Mouse (Mus musculus) layer of hippocampus, postnatal 14 days (tissue): ENCODE results near the gene Gtf3c5. TPM values are rescaled to one million over a fixed set of nuclear protein-coding genes. Genes with fewer than 3 reads are reported as not detected.

ENCODE experiments used
- DNase-seq, 2 experiments: peaks; one replicate each; pipeline ENCODE4 v3.0.0; 2021 to 2022; ENCODE audit warnings: low spot score in 2 of 2, mixed read lengths in 1 of 2
- total RNA-seq, 2 experiments: library from RNA; stranded (reverse); gene quantifications; 2 replicates each; pipeline ENCODE4 v1.2.3; 2021

Gtf3c5 gene
- total RNA-seq, 2 experiments from 2014 or later = 17.0 to 18.1 TPM

DNA sequence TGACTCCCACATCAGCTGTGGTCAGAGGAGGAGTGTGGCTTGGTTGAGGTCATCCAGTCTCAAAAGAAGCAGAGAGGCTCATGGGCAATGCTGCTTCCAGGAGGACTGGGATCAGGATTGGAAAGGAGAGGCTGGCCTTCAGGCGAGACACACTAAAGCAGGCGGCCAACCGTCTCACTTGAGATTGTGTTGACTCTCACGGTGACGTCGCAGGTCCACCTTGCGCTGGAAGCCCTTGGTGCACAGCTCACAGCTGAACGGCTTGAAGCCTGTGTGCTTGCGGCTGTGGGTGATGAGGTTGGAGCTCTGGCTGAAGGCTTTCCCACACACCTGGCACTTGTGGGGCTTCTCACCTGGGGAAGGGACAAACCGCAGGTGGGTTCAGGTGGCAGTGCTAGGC, 26.3 kb upstream of the Gtf3c5 start:
- DNase-seq = no peak

DNA sequence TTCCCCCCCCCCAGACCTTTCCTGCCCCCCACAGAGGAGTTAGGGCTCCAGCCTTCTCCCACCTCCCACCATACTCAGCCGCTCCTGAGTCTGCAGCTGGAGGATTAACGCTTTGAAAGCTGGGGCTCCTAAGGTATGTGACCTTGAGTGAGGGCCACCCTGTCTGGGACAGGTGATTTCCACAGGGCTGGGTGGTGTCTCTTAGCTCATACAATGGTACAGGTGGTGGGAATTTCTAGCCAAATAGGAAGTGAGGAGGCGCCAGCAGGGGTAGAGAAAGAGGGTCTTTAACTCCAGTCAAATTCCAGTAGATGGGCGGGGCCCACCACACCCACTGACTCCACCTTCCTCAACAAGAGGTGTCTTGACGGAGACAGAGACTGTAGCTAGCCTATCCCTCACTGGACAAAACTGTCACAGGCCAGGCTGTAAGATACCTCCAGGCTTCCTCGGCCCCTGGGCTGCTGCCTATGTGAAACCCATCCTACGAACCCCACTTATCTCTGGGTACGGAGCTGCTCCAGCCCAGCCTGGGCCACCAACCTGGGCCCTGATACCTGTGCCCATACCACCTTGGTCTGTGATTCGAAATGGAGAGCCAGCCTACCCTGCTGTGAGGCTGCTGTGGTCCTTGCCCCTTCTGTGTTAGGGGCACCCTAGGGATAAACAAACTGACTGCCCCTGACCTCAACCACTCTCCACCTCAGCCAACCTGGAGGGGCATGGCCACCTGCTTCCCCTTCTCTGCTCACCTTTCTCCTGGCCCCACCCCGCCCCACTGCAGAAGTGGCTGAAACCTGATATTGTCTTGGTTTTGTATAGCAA, 24.0 kb upstream of the Gtf3c5 start:
- DNase-seq = no peak

DNA sequence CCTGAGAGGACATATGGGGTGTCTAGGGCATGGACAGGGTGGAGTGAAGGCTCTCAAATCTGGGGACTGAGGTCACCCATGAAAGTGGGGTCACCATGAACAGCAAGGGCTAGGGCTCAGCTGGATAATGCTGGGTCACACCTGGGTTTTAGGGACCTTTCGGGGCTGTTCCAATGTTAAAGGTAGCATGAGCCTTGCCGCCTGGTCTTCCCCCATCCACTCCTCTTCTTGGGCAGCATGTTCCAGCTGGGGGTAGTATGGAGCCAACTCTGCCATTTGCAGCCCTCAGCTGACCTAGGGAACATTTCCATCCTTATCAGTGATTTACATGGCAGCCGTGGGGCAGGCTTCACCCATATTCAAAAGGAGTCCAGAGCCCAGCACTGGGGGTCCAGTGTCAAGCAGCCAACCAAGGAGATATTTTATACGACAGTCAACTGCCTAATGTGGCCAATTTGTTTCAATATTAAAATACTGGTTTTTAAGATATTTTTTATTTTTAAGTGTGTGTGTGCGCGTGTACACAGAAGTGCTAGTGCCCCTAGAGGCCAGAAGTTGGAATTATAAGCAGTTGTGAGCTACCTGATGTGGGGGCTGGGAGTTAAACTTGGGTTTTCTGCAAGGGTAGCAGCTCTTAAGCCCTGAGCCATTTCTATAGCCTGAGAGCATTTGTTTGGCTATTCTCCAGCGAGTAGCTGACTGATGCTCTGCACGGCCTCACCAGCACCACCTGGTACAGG, 23.2 kb upstream of the Gtf3c5 start:
- DNase-seq = no peak

DNA sequence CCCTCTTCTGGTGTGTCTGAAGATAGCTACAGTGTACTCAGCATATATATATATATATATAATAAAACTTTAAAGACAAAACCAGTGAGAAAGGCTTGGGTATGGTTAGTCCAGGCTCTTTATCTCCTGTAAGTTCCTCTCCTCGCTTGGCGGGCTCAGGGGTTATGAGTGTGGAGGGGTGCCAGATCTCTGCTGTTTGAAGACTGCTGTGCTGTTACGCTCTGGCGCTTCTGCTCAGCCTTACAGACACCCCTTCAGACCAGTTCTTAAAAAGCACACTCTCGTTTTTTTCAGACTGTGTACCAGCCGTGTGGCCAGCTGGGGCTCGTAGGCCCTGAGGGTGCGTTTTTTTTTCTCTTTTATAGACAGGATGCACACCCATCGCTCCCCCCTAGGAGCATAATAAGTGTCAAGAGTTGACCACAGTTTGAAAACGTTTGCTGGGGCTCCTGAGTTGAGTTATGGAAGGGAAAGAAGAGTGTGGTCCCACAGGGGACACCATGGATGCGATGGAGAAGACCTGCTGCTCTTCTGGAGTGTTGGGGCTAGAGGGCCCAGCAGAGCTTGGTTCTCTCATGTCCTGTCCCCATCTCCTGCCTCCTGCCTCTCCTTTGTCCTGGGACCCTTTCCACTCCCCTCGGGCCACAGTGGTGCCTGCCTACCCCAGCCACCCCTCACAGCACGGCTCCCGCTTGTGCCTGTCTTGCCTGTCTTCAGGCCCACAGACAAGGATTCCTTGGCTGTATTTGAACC, 22.4 kb upstream of the Gtf3c5 start:
- no peak for DNase-seq

DNA sequence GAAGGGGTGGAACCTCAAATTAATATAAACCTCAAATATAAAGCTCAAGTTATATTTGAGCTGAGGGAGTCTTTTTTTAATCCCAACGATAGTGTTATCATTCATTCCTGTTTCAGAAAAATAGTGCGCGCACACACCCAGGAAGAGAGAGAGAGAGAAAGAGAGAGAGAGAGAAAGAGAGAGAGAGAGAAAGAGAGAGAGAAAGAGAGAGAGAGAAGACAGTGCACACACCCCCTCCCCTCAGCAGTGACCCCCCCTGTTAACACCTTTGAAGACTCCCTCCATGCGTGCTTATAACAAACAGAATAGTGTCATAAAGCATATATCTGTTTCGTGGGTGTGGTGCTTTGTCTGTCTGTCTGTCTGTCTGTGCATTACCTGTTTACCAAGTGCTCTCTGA, 20.0 kb upstream of the Gtf3c5 start:
- DNase-seq = no peak

DNA sequence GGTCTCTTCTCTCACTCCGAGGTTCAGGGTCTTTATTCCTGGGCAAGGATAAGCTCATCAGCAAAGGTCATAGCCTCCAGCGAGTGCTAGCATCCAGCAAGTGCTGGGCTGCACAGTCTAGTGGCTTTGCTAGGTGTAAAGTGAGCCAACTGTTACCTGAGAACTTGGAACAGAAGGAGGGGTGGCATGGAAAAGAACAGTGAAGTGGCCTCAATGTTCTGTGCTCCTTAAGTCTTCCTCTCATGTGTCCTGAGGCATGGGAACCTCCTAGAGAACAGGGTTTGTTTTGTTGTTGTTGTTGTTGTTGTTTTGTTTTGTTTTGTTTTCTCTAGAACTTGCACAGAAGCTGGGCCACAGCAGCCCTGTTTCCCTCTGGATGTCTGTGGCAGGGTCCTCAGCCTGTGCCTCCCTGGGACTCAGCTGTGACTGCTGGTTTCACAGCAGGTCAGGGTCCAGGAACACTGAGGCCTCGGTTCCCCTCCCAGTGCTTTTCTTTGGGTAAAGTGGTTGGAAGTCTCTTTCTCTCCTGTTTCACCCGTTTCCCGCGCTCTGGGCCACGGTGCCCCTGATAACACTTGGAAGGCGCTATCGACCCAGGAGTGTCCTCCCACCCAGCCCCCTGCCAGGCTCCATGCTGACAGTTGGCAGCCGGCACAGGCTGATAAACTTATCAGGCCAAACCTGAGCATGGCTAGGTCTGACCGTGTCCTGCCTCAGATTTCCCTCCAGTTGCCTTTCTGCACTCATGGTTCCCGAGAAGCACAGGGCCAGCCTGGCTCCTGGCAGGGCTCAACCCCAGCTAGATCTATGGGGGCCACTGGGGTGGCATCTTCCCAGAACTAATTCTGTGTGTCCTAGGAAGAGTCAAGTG, 18.4 kb upstream of the Gtf3c5 start:
- DNase-seq = no peak

DNA sequence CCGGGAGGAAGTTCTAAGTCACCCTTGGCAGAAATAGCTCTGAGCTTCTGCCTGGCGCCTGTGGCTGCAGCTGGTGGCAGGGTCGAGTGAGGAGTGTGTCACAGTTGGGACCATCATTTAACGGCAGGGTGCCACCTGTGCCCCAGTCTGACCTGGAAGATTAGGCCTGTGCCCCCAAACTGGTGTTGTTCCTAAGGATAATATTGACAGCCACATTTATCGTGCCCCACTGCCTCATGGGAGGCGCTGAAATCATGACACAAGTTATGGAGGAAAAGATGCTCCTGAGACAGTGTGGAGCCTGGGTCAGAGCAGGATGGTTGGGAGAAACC, 16.0 kb upstream of the Gtf3c5 start:
- no peak for DNase-seq

DNA sequence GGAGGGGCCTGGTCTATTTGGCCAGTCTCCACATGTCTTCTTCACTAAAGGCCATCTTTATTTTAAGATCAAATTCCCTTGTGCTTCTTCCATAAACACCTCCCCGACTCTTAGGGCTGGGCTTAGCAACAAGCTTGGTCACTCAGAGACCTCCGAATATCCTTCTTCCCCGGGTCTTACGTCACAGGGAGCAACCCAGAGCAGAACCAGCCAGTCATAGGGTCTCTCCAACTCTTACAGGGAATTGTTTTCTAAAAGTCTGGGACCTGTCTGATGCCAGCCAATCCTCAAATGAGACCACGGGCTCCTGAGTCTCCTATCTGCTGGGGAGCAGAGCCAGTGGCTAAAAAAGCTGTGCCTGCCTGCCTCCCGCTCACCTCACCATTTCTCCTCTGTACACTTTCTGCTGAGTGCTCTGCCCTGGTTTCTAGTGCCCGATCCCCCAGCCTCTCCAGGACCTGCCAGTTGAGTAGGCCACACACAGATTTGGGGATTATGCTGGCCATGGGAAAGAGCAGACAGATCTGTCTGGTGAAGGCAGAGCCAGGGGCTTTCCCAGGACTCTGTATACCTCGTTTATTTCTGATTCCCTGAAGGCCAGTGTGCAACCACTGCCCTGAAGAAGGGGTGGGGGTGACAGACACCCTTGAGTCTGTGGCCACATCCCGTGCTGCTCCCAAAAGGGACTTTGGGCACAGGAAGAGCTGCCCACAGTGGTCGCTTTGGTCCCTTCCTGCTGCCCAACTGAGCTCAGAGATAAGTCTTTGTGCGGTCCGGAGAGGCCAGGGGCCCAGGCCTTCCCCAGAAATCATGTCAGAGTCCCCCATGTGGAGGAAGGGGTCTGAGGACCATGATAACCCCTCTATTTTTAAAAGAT, 15.4 kb upstream of the Gtf3c5 start:
- no peak for DNase-seq

DNA sequence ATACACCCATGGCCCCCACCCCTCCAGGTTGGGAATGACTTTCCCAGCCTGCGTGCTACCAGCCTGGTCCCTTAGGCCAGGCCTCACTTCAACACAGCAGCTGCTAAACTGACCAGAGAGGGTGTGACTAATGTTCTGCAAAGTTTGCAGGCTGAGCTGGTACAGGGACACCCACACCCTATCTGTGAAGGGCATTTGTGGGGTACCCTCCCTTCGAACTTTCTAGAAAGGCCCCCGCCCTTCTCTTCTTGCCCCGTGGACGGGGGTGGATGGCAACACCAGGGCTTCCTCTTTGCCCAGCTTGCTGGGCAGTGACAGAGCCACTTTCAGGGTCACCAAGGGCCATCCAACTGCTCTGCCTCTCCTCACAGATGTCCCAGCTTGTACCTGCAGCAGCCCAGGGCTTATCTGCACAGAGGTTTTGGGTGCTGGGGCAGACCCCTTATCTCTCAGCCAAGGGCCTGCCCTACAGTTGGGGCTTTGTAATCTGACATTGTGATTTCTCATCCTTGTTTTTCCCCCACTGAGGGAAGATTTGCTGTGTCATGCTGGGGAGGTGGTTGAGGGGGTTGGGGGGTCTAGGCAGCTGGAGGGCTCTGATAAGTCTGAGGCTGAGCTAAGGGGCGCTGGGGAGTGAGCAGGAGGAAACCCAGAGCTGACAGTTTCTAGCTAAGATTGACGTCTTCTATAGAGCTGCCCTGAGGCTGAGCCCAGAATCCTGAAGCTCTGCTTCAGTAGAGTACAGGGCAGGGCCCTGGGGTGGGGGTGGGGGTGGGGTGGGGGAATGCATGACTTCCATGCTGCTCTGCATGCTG, 14.4 kb upstream of the Gtf3c5 start:
- no peak for DNase-seq

DNA sequence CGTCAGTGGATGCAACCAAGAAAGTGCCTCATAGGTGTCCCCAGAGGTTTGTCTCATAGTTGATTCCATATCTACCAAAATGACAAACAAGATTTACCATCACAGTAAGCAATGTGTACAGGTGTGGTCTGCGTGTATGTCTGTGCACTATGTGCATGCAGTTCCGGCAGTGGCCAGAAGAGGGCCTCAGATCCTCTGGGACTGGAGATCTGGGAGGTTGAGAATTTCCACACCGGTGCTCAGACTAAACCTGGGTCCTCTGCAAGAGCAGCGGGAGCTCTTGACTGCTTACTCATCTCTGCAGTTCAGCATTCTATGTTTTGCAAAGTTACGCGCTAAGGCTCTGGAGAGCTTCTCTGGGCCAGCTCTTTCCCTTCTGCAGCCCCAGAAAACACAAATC, 13.4 kb upstream of the Gtf3c5 start:
- no peak for DNase-seq

DNA sequence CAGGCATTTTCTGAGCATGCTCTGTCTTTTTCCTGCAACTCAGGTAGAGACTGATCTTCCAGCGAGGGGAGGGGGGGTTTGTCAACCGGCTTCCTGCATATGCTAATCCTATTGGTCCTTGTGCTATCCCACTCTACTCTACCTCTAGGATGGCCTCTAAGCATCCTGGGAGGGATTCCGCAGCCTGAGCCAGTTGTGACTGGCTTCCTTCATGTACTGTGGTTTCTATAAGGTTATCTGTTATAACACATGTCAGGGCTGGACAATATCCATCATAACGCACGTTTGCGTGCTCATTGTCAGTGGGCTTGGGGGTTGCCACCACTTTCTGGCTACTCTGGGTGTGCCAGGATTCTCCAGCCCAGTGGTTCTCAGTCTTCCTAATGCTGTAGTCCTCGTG, 12.5 kb upstream of the Gtf3c5 start:
- no peak for DNase-seq

DNA sequence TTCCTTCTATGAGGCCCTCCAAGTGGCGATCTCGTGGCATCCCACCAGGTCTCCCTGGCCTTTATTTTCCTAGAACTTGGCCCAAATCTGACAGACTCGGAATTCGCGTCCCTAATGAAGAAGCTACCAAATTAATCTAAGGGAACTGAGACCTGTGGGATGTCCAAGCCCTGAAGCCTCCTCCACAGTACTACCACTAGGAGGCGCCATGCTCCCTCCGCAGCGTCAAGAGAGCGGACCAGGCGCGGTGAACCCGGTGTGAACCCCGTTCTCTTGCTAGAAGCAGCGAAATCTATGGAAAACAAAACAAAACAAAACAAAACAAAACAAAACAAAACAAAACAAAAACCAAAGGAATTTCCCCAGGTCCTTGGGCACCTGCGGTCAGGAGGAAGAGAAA, 9.3 kb upstream of the Gtf3c5 start:
- DNase-seq = peak; percentile 34 to 37

DNA sequence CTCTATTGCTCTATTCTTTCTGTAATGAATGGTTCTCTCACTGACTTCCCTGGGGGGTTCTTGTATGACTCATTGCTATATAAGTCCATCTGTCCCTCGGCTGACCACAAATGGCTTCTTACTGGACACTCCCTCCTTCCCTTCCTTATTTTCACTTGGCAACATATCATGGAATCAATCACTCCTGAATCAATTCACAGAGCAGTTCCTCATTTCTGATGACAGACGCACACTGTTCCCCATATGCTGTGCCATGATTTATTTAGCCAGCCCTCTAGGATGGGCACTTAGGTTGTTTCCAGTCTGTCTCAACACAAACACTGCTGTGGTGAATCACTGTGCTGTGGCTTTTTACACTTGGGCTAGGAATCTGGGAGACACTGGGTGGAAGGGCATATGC, 7.9 kb upstream of the Gtf3c5 start:
- DNase-seq = no peak

DNA sequence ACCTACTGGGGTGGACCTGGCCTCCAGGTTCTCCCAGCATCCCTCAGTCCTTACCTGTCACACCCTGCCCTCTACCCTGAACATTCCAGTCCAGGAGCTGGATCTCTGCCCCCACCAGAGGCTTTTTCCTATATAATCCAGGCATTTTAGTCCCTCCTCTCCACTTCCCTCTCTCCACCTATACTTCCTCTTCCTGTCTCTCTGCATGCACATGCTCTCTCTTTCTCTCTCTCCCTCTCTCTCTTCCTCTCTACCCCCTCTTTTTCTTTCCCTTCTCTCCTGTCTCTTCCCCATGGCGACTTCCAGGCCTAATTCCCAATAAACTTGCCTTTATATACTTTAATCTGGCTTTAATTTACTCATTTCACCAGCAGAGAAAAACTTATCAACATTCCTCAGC, 5.0 kb upstream of the Gtf3c5 start:
- DNase-seq = no peak

DNA sequence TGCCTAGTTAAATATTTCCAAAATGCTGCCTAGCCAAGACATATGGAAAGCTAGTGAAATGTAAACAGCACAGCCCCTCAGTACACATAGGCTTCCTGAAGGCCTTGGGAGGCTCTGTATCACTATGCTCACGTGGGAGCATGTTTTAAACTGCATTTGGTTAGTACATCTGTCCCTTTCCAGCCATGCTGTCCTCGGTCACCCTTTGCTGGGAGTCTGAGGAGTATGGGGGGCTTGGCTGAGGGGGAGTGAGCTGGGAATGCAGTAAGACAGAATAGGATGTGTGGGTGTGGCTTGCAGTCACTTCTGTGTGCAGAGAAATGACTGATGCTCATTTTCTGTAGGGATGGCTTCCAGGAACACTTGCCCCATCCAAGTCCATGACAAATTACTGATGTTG, 2.2 kb upstream of the Gtf3c5 start:
- no peak for DNase-seq

DNA sequence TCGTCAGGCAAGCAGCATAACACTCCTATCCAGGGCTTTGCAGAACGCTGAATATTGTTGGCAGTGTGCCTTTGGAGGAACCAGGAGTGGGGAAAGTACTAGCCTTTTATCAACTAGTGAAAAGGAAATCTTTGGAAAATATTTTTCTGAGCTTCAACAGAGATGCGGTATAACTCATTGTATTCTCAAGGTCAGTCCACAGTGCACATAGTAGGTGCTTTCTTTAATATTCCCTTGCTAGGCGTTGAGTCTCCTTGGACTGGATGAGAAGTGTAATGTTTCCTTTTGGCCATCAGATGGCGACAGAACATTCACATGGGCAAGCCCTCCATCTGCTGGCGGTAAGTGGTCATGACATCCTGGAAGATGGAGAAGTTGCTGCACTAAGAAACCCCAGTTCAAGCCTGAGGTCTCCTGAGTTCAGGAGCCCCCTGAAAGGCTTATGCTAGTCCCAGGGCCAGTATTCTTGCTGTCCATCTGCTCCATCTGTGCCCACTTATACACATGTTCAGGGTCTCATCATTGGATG, 1.6 kb upstream of the Gtf3c5 start:
- peak; percentile 76 to 88 for DNase-seq

DNA sequence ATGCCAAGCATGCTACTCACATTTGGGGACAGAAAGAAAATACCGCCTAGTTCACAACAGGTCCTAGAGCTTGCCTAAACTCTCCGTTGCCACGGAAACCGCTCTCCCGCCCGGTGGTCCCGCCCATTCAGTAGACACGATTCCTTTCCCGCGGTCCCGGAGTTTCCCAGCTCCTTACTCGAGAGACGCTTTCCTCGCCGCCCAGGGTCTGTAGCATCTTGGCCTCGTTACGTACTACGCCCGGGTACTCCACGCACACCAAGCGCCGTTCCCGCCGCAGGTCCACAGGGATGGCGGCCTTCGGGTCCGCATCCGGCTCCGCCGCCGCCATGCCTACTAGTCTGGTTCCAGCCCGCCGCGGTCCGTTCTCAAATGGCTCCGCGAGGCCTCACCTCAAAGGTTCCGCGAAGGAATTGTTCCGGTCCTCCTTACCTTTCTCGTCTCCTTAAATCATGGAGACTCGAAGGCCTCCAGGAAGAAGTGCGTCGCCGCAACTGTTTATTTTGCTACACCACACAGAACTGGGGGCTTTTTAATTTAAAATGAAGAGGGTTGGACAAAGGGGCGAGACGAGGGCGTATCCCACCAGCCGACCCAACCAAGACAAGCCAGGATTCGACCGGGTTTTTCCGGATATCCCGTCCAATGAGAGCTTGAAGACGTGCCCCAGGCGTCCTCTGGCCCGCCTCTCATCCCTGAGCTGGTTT, 751 bp downstream of the Gtf3c5 start:
- DNase-seq = peak; percentile 89 to 96

DNA sequence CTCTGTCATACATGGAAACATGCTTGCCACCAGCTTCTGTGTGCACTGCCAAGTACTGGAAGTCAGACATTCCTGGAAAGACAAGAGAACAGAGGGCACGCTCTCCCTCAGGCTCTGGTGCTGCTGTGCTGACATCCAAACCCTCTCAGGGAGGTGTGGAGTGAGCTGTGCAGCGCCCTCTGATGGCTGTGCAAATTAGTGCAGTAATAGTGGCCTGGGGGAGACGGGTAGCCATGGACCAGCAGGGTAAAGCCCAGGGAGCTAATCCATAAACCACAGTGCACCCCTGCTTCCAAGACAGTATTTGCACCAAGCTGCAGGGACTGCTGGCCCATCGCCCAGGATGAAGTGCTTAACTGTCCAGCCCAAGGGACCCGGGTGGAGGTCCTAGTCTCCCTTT, 5.5 kb downstream of the Gtf3c5 start:
- no peak for DNase-seq
